Mouse (Mus musculus) embryonic fibroblast, embryonic 13.5 days (primary cell): ENCODE data around the gene Xpo5.

Experiments used
- CTCF ChIP-seq: IDR thresholded peaks from 2 replicates; pipeline ENCODE4 v1.5.1; 2011; ENCODE audit warnings: mild to moderate bottlenecking, control low read depth, low read length, moderate library complexity, borderline replicate concordance; ENCODE audit not compliant: insufficient read depth
- POLR2A ChIP-seq: IDR thresholded peaks from 2 replicates; pipeline ENCODE4 v1.6.1; 2011; ENCODE audit warnings: low read depth, mild to moderate bottlenecking, control low read depth, low read length, moderate library complexity

DNA sequence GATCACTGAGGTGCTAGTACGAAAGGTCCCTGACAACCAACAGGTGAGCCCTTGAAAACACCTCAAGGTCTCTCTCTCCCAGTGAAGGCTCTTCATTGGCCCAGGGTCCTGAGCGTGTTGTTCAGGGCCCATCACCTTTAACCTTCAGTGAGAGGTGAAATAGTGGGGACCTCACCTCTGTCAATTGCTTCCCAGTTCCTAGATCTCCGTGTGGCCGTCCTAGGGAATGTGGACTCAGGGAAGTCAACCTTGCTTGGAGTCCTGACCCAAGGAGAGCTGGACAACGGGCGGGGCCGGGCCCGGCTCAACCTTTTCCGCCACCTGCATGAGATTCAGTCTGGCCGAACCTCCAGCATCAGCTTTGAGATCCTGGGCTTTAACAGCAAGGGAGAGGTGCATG is 37.8 kb upstream of the Xpo5 start:
- TF ChIP-seq POLR2A (no peak), CTCF (no peak)
